Mouse (Mus musculus) stomach, postnatal 0 days (tissue): ENCODE data around the gene Cnbp. TPM values are rescaled to one million over a fixed set of nuclear protein-coding genes. Genes with fewer than 3 reads are reported as not detected.

Experiments
- ATAC-seq: fragments of 200-750 bp; cut with Nextera tagmentation; 2 replicates; pipeline ENCODE4 v1.8.0; 2017; ENCODE audit not compliant: low FRiP score, low TSS enrichment
- DNase-seq: peaks from one replicate; pipeline ENCODE4 v3.0.0-alpha.2; 2016; ENCODE audit warnings: low spot score
- H3K27ac ChIP-seq: fragments of 300-500 bp; sonication (generic); replicated peaks from 2 replicates; pipeline ENCODE4 v1.5.1; 2014; ENCODE audit warnings: mild to moderate bottlenecking, control low read depth
- H3K27me3 ChIP-seq: fragments of 300-500 bp; sonication (generic); 2 replicates; pipeline ENCODE4 v1.6.1; 2014; ENCODE audit warnings: low read length; ENCODE audit not compliant: control insufficient read depth, insufficient read depth
- H3K36me3 ChIP-seq: fragments of 300-500 bp; sonication (generic); 2 replicates; pipeline ENCODE4 v1.6.1; 2014; ENCODE audit warnings: low read length, mixed read lengths; ENCODE audit not compliant: control insufficient read depth, insufficient read depth
- H3K4me1 ChIP-seq: fragments of 300-500 bp; sonication (generic); replicated peaks from 2 replicates; pipeline ENCODE4 v1.6.1; 2014; ENCODE audit warnings: antibody characterized with exemption; ENCODE audit not compliant: control insufficient read depth, insufficient read depth
- H3K4me2 ChIP-seq: fragments of 300-500 bp; sonication (generic); replicated peaks from 2 replicates; pipeline ENCODE4 v1.6.1; 2014; ENCODE audit warnings: low read depth, mild to moderate bottlenecking, control low read depth, moderate library complexity
- H3K4me3 ChIP-seq: fragments of 300-500 bp; sonication (generic); 2 replicates; pipeline ENCODE4 v1.5.1; 2014; ENCODE audit warnings: low read depth, low read length, control low read depth
- H3K9ac ChIP-seq: fragments of 300-500 bp; sonication (generic); 2 replicates; pipeline ENCODE4 v1.6.1; 2014; ENCODE audit warnings: mild to moderate bottlenecking, low read length, control low read depth, mixed read lengths
- H3K9me3 ChIP-seq: fragments of 300-500 bp; sonication (generic); 2 replicates; pipeline ENCODE4 v1.6.1; 2016; ENCODE audit warnings: low read length; ENCODE audit not compliant: control insufficient read depth
- CTCF ChIP-seq: IDR thresholded peaks from 2 replicates; pipeline ENCODE4 v1.5.1; 2016; ENCODE audit warnings: antibody characterized with exemption, low read depth, mild to moderate bottlenecking, moderate library complexity
- EP300 ChIP-seq: optimal IDR thresholded peaks from 2 replicates; pipeline ENCODE3; 2016; ENCODE audit warnings: antibody characterized with exemption
- WGBS: fragments of 180-500 bp; shearing (Covaris S2); extraction: QIAGEN DNeasy Blood & Tissue Kit; methylation state at CpG from one replicate; pipeline ENCODE4 v1.1.7; 2014; 5-methylcytosine and 5-hydroxymethylcytosine counted together
- polyA plus RNA-seq: library from polyadenylated mRNA; unstranded; fragments of >200 nt; fragmentation: Nextera tagmentation; extraction: Ambion mirVana; gene quantifications from 2 replicates; pipeline ENCODE4 v1.2.1, GENCODE M21; 2015

Gene Cnbp
- polyA plus RNA-seq, 1 experiment from 2014 or later, result 754 TPM

- TF ChIP-seq CTCF (no peak), EP300 (no peak)
- H3K4me3 ChIP-seq, result no peak overlapping the region
- no peak overlapping the region for H3K27ac ChIP-seq
- no peaks in the 10 kb centered on the region for H3K36me3 ChIP-seq
- no peaks in the 10 kb centered on the region for H3K9me3 ChIP-seq
- no peaks in the 10 kb centered on the region for H3K27me3 ChIP-seq
- H3K9ac ChIP-seq, result no peak overlapping the region; the same call in 1 of the 2 replicates
- H3K4me2 ChIP-seq, result no peak overlapping the region
- DNase-seq, result no peak
- 77% methylated on average over 4 of the region's 4 CpGs for WGBS
- ATAC-seq, result no peak
- no peaks in the 10 kb centered on the region for H3K4me1 ChIP-seq
Observed at GRCm38 (mm10) chr6:87807735-87808440, 43.0 kb downstream of the Cnbp start.

- H3K4me1 ChIP-seq, result no peaks in the 10 kb centered on the region
- TF ChIP-seq CTCF, result peak; percentile 43
- no peak for TF ChIP-seq EP300
- ATAC-seq (no peak), DNase-seq (no peak)
- H3K36me3 ChIP-seq, result no peaks in the 10 kb centered on the region
- H3K4me2 ChIP-seq, result no peak overlapping the region
- H3K4me3 ChIP-seq, result no peak overlapping the region
- H3K9me3 ChIP-seq, result no peaks in the 10 kb centered on the region
- WGBS, result 37% methylated on average over 2 of the region's 2 CpGs
- no peak overlapping the region for H3K27ac ChIP-seq
- H3K9ac ChIP-seq, result no peak overlapping the region
- no peaks in the 10 kb centered on the region for H3K27me3 ChIP-seq
Observed at GRCm38 (mm10) chr6:87806857-87807256, 44.0 kb downstream of the Cnbp start.

- TF ChIP-seq CTCF (no peak; the same call in 1 of the 2 replicates), EP300 (no peak)
- ATAC-seq (no peak), DNase-seq (no peak)
- Histone ChIP-seq H3K9me3 (no peaks in the 10 kb centered on the region), H3K4me1 (no peaks in the 10 kb centered on the region), H3K4me3 (no peak overlapping the region), H3K27me3 (no peaks in the 10 kb centered on the region), H3K9ac (no peak overlapping the region), H3K4me2 (no peak overlapping the region), H3K36me3 (no peaks in the 10 kb centered on the region), H3K27ac (no peak overlapping the region)
- 76% methylated on average over 2 of the region's 2 CpGs for WGBS
Observed at GRCm38 (mm10) chr6:87806028-87806427, 44.9 kb downstream of the Cnbp start.

- Histone ChIP-seq H3K27me3 (no peaks in the 10 kb centered on the region), H3K4me1 (no peaks in the 10 kb centered on the region), H3K36me3 (no peaks in the 10 kb centered on the region), H3K4me2 (no peak overlapping the region), H3K4me3 (no peak overlapping the region), H3K27ac (no peak overlapping the region), H3K9ac (no peak overlapping the region), H3K9me3 (no peaks in the 10 kb centered on the region)
- DNase-seq, result no peak
- 81% methylated on average over 7 of the region's 7 CpGs for WGBS
- TF ChIP-seq EP300 (no peak), CTCF (no peak)
- ATAC-seq, result no peak
Observed at GRCm38 (mm10) chr6:87805448-87805847, 45.5 kb downstream of the Cnbp start.

GRCm38 (mm10) chr6:87804886-87805285 lies 46.0 kb downstream of the Cnbp start:
- TF ChIP-seq CTCF, result no peak
- TF ChIP-seq EP300, result no peak

GRCm38 (mm10) chr6:87804036-87804435 lies 46.9 kb downstream of the Cnbp start:
- Histone ChIP-seq H3K4me1 (no peaks in the 10 kb centered on the region), H3K27me3 (no peaks in the 10 kb centered on the region), H3K36me3 (no peaks in the 10 kb centered on the region), H3K4me2 (no peak overlapping the region), H3K9ac (no peak overlapping the region), H3K27ac (no peak overlapping the region), H3K4me3 (no peak overlapping the region), H3K9me3 (no peaks in the 10 kb centered on the region)
- 61% methylated on average over 1 of the region's 1 CpGs for WGBS
- DNase-seq (no peak), ATAC-seq (no peak)
- TF ChIP-seq CTCF, result no peak
- no peak for TF ChIP-seq EP300

More at GRCm38 (mm10) chr6:87804886-87805285, 46.0 kb downstream of the Cnbp start:
- Histone ChIP-seq H3K4me1 (no peaks in the 10 kb centered on the region), H3K9ac (no peak overlapping the region), H3K9me3 (no peaks in the 10 kb centered on the region), H3K27me3 (no peaks in the 10 kb centered on the region), H3K27ac (no peak overlapping the region), H3K36me3 (no peaks in the 10 kb centered on the region), H3K4me2 (no peak overlapping the region), H3K4me3 (no peak overlapping the region)
- DNase-seq, result no peak
- ATAC-seq, result no peak
- WGBS, result 64% methylated on average over 7 of the region's 7 CpGs
